Mouse (Mus musculus) stomach, embryonic 15.5 days (tissue): Measurements from ENCODE around the gene Ccl28. TPM values are rescaled to one million over a fixed set of nuclear protein-coding genes. Genes with fewer than 3 reads are reported as not detected.
"Not testable (repeated sequence)": the region's sequence is repeated elsewhere in the genome, so short reads cannot be mapped to it uniquely, and the experiment has no call there.

Experiments used
- ATAC-seq: fragments of 200-750 bp; cut with Nextera tagmentation; 2 replicates; pipeline ENCODE4 v1.8.0; 2017; ENCODE audit warnings: low read depth, moderate number of reproducible peaks, moderate TSS enrichment; ENCODE audit not compliant: insufficient read depth, low FRiP score
- H3K27ac ChIP-seq: fragments of 300-500 bp; sonication (generic); 2 replicates; pipeline ENCODE4 v1.5.1; 2015; ENCODE audit warnings: mild to moderate bottlenecking, inconsistent platforms
- H3K27me3 ChIP-seq: fragments of 300-500 bp; sonication (generic); replicated peaks from 2 replicates; pipeline ENCODE4 v1.6.1; 2015; ENCODE audit warnings: inconsistent platforms
- H3K36me3 ChIP-seq: fragments of 300-500 bp; sonication (generic); 2 replicates; pipeline ENCODE4 v1.6.1; 2015; ENCODE audit warnings: inconsistent platforms
- H3K4me1 ChIP-seq: fragments of 300-500 bp; sonication (generic); 2 replicates; pipeline ENCODE4 v1.6.1; 2015; ENCODE audit warnings: inconsistent platforms
- H3K4me2 ChIP-seq: fragments of 300-500 bp; sonication (generic); 2 replicates; pipeline ENCODE4 v1.6.1; 2015; ENCODE audit warnings: mild to moderate bottlenecking, inconsistent platforms
- H3K4me3 ChIP-seq: fragments of 300-500 bp; sonication (generic); replicated peaks from 2 replicates; pipeline ENCODE4 v1.5.1; 2015; ENCODE audit warnings: inconsistent platforms
- H3K9ac ChIP-seq: fragments of 300-500 bp; sonication (generic); 2 replicates; pipeline ENCODE4 v1.6.1; 2015; ENCODE audit warnings: inconsistent platforms
- H3K9me3 ChIP-seq: fragments of 300-500 bp; sonication (generic); 2 replicates; pipeline ENCODE4 v1.6.1; 2016; ENCODE audit warnings: inconsistent platforms
- WGBS: fragments of 180-500 bp; shearing (Covaris S2); methylation state at CpG from one replicate; pipeline ENCODE4 v1.1.7; 2015; 5-methylcytosine and 5-hydroxymethylcytosine counted together
- polyA plus RNA-seq: library from polyadenylated mRNA; unstranded; fragments of >200 nt; fragmentation: Nextera tagmentation; extraction: Ambion mirVana; gene quantifications from 2 replicates; pipeline ENCODE4 v1.2.1, GENCODE M21; 2015

Ccl28 gene
- polyA plus RNA-seq, 1 experiment from 2014 or later, result 0.10 TPM

DNA sequence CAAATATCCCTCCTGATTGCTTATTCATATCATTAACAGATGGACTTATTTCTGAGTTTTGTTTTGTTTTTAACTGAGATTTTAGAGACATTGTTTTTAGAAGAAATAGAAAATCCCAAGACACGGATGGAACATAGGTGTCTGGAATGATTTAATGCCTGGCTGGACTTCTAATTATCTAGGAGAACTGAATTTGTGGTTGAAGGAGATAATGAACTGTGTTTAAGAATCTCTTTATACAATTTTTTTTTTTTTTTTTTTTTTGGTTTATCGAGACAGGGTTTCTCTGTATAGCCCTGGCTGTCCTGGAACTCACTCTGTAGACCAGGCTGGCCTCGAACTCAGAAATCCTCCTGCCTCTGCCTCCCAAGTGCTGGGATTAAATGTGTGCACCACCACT is 68.3 kb downstream of the Ccl28 start:
- WGBS, result 64% methylated on average over 3 of the region's 3 CpGs
- not testable (repeated sequence) for ATAC-seq

DNA sequence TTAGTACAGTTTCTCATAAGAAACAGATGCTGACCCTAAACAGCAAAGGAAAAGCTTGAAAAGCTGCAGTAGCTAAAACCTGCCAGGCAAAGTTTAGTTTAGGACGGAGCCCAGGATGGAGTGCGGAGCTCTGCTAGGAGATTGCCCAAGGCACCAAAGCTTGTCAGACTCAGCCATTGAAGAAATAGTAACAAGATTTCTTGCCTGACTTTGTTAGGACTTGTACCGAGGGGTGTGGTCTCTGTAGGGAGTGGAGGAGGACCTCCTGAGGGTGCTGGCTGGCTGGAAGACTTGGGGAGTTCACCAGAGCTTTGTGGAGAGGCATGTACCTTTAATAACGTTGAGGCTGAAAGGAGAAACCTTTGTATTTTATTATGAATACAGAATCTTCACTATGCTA is 72.1 kb downstream of the Ccl28 start:
- WGBS, result 58% methylated on average over 4 of the region's 4 CpGs
- ATAC-seq, result no peak

More for the DNA sequence above, 68.3 kb downstream of the Ccl28 start:
- H3K9me3 ChIP-seq, H3K27me3 ChIP-seq, H3K27ac ChIP-seq, H3K9ac ChIP-seq, H3K36me3 ChIP-seq: not testable (repeated sequence)
- Histone ChIP-seq H3K4me1 (peaks cover 16% of the 10 kb centered on the region; the same call in 1 of the 2 replicates), H3K4me2 (peak overlapping the region; percentile 62), H3K4me3 (peak overlapping the region; percentile 83; the same call in 1 of the 2 replicates)

DNA sequence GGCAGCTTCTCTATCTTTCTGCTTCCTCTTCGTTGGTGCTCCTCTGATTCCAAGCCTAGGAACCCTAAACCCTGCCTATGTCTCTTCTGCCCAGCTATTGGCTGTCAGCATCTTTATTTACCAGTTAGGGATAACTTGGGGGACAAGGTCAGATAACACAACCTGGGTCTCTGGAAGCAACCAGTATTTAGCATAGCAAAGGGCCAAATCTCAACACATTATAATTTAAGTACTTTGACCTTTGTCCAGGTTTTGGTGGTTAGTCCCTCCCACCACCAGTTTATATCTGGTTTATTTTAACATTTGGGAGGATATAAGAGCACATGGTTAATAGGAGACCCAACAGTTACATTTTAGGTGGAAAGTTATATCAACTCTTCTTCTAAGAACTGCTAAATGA is 72.9 kb downstream of the Ccl28 start:
- Histone ChIP-seq H3K36me3 (peaks cover 16% of the 10 kb centered on the region), H3K27ac (no peak overlapping the region), H3K9ac (no peak overlapping the region), H3K4me3 (no peak overlapping the region), H3K9me3 (no peaks in the 10 kb centered on the region), H3K27me3 (no peaks in the 10 kb centered on the region), H3K4me2 (no peak overlapping the region), H3K4me1 (peaks cover 16% of the 10 kb centered on the region; the same call in 1 of the 2 replicates)
- WGBS, result 73% methylated on average over 1 of the region's 1 CpGs
- no peak for ATAC-seq

More for the DNA sequence above, 72.1 kb downstream of the Ccl28 start:
- no peaks in the 10 kb centered on the region for H3K9me3 ChIP-seq
- H3K4me1 ChIP-seq, result peaks cover 16% of the 10 kb centered on the region; the same call in 1 of the 2 replicates
- H3K9ac ChIP-seq, result no peak overlapping the region
- H3K4me3 ChIP-seq, result no peak overlapping the region
- peak overlapping the region; percentile 21; the same call in 1 of the 2 replicates for H3K27ac ChIP-seq
- no peak overlapping the region for H3K4me2 ChIP-seq
- H3K36me3 ChIP-seq, result peaks cover 11% of the 10 kb centered on the region
- no peaks in the 10 kb centered on the region for H3K27me3 ChIP-seq

- Histone ChIP-seq H3K36me3 (peaks cover 26% of the 10 kb centered on the region), H3K27ac (no peak overlapping the region), H3K4me3 (no peak overlapping the region), H3K4me1 (0 out of 2 replicates have a peak, but pooled peaks cover 9% of the 10 kb centered on the region), H3K4me2 (no peak overlapping the region), H3K27me3 (no peaks in the 10 kb centered on the region), H3K9ac (no peak overlapping the region), H3K9me3 (no peaks in the 10 kb centered on the region)
- ATAC-seq, result no peak
- 82% methylated on average over 4 of the region's 4 CpGs for WGBS
Observed at GRCm38 (mm10) chr13:119698436-119698835, 74.8 kb downstream of the Ccl28 start.

Other genes with a start within 250 kb of the Ccl28 start
- 70.5 and 76.3 TPM in 2 replicates for gene Paip1, start 195.2 kb upstream of the Ccl28 start, polyA plus RNA-seq
- gene 4833420G17Rik, start 161.1 kb upstream of the Ccl28 start, polyA plus RNA-seq, result 52.8 and 55.4 TPM in 2 replicates
- 0.97 and 1.4 TPM in 2 replicates for gene Tmem267, start 135.8 kb upstream of the Ccl28 start, polyA plus RNA-seq
- 1.1 and 1.7 TPM in 2 replicates for gene 3110070M22Rik, start 135.4 kb upstream of the Ccl28 start, polyA plus RNA-seq
- 183 and 196 TPM in 2 replicates for gene Hmgcs1, start 66.6 kb downstream of the Ccl28 start, polyA plus RNA-seq
- 0.67 and 0.71 TPM in 2 replicates for gene Nim1k, start 132.1 kb downstream of the Ccl28 start, polyA plus RNA-seq
- gene Zfp131, start 167.1 kb downstream of the Ccl28 start, polyA plus RNA-seq, result 32.4 TPM in 2 replicates
- not detected in 2 replicates for gene AF067063, start 206.4 kb downstream of the Ccl28 start, polyA plus RNA-seq
- gene D13Ertd608e, start 212.2 kb downstream of the Ccl28 start, polyA plus RNA-seq, result not detected in 2 replicates